Mouse (Mus musculus): ENCODE measurements at regions not wholly inside any gene's neighbourhood (a gene's known extent, or its start where the extent isn't known, plus 50 kb on each side); places are given as distances from the start of the nearest gene placed in this dataset.

DNA sequence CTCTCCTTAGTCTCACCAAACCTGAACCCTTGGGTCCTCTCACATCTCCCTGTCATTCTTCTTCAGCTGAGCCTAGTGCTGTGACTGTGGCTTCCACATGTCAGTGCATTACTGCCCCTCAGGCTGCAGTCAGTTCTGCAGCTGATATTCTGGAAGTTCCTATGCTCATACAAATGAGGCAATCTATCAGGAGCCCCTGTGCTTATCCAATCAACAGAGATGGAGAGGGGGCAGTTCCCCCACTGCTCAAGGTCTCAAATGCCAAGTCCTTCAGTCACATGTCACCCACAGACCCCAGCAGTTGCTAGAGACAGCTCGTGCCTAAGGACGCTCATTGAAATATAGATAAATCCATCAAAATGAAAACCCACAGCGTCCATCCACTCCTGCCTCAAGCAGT is 254.5 kb downstream of the Qk start:
- no peak for DNase-seq (ENCODE audit: low spot score, missing footprints)

DNA sequence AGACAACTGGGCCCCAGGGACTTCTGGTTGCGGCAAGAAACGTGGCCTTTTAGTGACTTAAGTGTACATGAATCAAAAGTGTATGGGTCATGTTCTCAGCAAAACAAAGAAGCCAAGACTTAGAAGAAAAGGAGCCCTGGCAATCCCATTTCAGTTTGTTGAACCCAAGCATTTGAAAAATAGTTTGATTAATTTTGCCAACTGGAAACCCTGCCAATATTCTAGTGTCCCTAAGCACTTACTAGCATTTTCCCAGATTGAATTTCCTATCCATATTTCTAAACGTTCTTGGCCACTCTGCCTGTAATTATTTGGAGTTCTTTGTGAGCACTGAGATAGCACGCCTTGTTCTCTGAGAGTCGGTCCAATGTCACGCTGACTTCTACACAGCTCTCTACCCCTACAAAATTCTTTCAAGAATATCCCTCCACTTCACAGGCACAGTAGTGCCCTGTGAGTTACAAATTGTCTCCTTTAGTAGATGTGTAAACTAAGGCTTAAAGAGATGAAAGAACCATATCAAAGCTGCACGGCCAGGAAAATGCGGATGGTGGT is 257.0 kb downstream of the Qk start:
- H3K9me3 ChIP-seq (ENCODE audit: control insufficient read depth, low read length) = no peaks in the 10 kb centered on the region
- ATAC-seq (ENCODE audit: low FRiP score) = no peak
- H3K4me1 ChIP-seq (ENCODE audit: control insufficient read depth, insufficient read depth, low read length) = no peaks in the 10 kb centered on the region
- 87% methylated on average over 8 of the region's 8 CpGs for WGBS
- no peaks in the 10 kb centered on the region for H3K36me3 ChIP-seq (ENCODE audit: control insufficient read depth, insufficient read depth, low read length)
- H3K27ac ChIP-seq (ENCODE audit: low read depth, low read length) = no peak overlapping the region
- no peaks in the 10 kb centered on the region for H3K27me3 ChIP-seq (ENCODE audit: control insufficient read depth, insufficient read depth, low read length)
- no peak overlapping the region for H3K9ac ChIP-seq (ENCODE audit: low read length)
- no peak overlapping the region for H3K4me3 ChIP-seq (ENCODE audit: low read depth, low read length)
- DNase-seq (ENCODE audit: low spot score, missing footprints) = no peak
- H3K4me2 ChIP-seq = no peak overlapping the region

More for the DNA sequence above, 254.5 kb downstream of the Qk start:
- ATAC-seq (ENCODE audit: low FRiP score) = no peak
- no peaks in the 10 kb centered on the region for H3K9me3 ChIP-seq (ENCODE audit: control insufficient read depth, low read length)
- no peaks in the 10 kb centered on the region for H3K4me1 ChIP-seq (ENCODE audit: control insufficient read depth, insufficient read depth, low read length)
- no peak overlapping the region for H3K4me2 ChIP-seq
- no peak overlapping the region for H3K9ac ChIP-seq (ENCODE audit: low read length)
- H3K4me3 ChIP-seq (ENCODE audit: low read depth, low read length) = no peak overlapping the region
- H3K27ac ChIP-seq (ENCODE audit: low read depth, low read length) = no peak overlapping the region
- WGBS = 82% methylated on average over 3 of the region's 3 CpGs
- no peaks in the 10 kb centered on the region for H3K27me3 ChIP-seq (ENCODE audit: control insufficient read depth, insufficient read depth, low read length)
- H3K36me3 ChIP-seq (ENCODE audit: control insufficient read depth, insufficient read depth, low read length) = no peaks in the 10 kb centered on the region

- Histone ChIP-seq H3K4me3 (ENCODE audit: low read depth, low read length) (no peak overlapping the region), H3K4me2 (no peak overlapping the region), H3K27me3 (ENCODE audit: control insufficient read depth, insufficient read depth, low read length) (no peaks in the 10 kb centered on the region), H3K36me3 (ENCODE audit: control insufficient read depth, insufficient read depth, low read length) (no peaks in the 10 kb centered on the region), H3K9me3 (ENCODE audit: control insufficient read depth, low read length) (no peaks in the 10 kb centered on the region), H3K9ac (ENCODE audit: low read length) (no peak overlapping the region), H3K4me1 (ENCODE audit: control insufficient read depth, insufficient read depth, low read length) (no peaks in the 10 kb centered on the region), H3K27ac (ENCODE audit: low read depth, low read length) (no peak overlapping the region)
- 71% methylated on average over 1 of the region's 1 CpGs for WGBS
- no peak for DNase-seq (ENCODE audit: low spot score, missing footprints)
- no peak for ATAC-seq (ENCODE audit: low FRiP score)
Observed at GRCm38 (mm10) chr17:10057736-10058135, 261.9 kb downstream of the Qk start.

DNA sequence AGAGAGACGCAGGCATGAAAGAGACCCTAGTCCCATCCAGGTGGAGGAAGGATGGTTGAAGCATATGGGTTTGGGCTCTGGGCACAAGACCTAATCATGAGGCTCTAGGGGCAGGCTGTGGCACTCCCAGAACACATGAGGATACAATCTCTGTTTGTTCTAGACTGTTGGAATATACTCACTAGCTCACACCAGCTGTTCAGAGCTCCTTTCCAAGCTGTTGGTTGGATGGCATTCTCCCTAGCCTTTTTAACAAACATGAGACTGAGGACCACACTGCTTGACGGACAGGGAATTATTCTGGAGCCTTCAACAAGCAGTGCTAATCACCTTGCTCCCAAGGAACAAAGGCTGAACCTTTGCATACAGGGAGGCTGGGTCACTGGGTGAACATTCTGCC is 263.6 kb downstream of the Qk start:
- Histone ChIP-seq H3K9me3 (ENCODE audit: control insufficient read depth, low read length) (no peaks in the 10 kb centered on the region), H3K36me3 (ENCODE audit: control insufficient read depth, insufficient read depth, low read length) (no peaks in the 10 kb centered on the region), H3K4me1 (ENCODE audit: control insufficient read depth, insufficient read depth, low read length) (no peaks in the 10 kb centered on the region), H3K27ac (ENCODE audit: low read depth, low read length) (no peak overlapping the region), H3K4me2 (no peak overlapping the region), H3K27me3 (ENCODE audit: control insufficient read depth, insufficient read depth, low read length) (no peaks in the 10 kb centered on the region), H3K9ac (ENCODE audit: low read length) (no peak overlapping the region), H3K4me3 (ENCODE audit: low read depth, low read length) (no peak overlapping the region)
- WGBS = 68% methylated on average over 2 of the region's 2 CpGs
- DNase-seq (ENCODE audit: low spot score, missing footprints) = no peak
- no peak for ATAC-seq (ENCODE audit: low FRiP score)

DNA sequence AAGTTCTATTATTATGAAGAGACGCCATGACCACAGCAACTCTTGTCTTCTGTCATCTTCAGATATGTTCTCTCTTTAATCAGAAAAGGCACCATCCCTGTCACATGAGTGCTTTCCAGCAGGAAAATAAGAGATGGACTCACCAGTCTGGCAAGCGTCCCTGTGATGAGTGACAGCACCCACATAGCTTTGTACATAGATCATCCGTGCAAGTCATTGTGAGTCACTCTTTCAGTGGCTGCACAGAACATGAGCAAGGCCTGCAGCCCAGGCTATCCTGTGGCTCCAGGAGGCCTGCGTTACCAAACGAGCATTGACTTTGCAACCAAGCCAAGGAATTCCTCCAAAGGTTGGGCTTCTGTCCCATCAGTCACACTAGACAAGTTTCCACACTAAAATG is 265.3 kb downstream of the Qk start:
- 91% methylated on average over 5 of the region's 5 CpGs for WGBS
- ATAC-seq (ENCODE audit: low FRiP score) (no peak), DNase-seq (ENCODE audit: low spot score, missing footprints) (no peak)
- Histone ChIP-seq H3K36me3 (ENCODE audit: control insufficient read depth, insufficient read depth, low read length) (no peaks in the 10 kb centered on the region), H3K27me3 (ENCODE audit: control insufficient read depth, insufficient read depth, low read length) (no peaks in the 10 kb centered on the region), H3K9me3 (ENCODE audit: control insufficient read depth, low read length) (no peaks in the 10 kb centered on the region), H3K27ac (ENCODE audit: low read depth, low read length) (no peak overlapping the region), H3K4me2 (no peak overlapping the region), H3K9ac (ENCODE audit: low read length) (no peak overlapping the region), H3K4me1 (ENCODE audit: control insufficient read depth, insufficient read depth, low read length) (no peaks in the 10 kb centered on the region), H3K4me3 (ENCODE audit: low read depth, low read length) (no peak overlapping the region)

DNA sequence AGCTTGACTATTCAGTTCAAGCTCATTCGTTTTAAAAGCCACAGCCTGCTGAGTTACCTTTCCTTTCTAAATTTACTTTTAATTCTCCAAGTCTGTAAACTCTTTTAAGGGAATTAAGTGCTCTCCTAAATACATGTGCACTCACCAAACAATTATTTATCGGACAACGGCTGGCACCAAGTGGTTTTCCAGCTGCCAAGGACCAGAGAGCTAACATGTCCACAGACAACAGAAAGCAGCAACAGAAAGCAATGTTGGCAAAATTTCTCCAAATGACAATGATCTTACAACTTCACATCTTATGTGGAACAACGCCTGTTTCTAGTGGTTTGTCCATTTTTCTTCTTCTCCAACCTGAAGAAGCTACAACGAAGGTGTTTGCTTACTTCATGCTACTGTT is 275.3 kb downstream of the Qk start:
- H3K4me1 ChIP-seq (ENCODE audit: control insufficient read depth, insufficient read depth, low read length) = no peaks in the 10 kb centered on the region
- ATAC-seq (ENCODE audit: low FRiP score) = no peak
- H3K9me3 ChIP-seq (ENCODE audit: control insufficient read depth, low read length) = no peaks in the 10 kb centered on the region
- H3K27ac ChIP-seq (ENCODE audit: low read depth, low read length) = no peak overlapping the region
- no peaks in the 10 kb centered on the region for H3K27me3 ChIP-seq (ENCODE audit: control insufficient read depth, insufficient read depth, low read length)
- H3K36me3 ChIP-seq (ENCODE audit: control insufficient read depth, insufficient read depth, low read length) = no peaks in the 10 kb centered on the region
- no peak overlapping the region for H3K9ac ChIP-seq (ENCODE audit: low read length)
- WGBS = 85% methylated on average over 5 of the region's 5 CpGs
- H3K4me2 ChIP-seq = no peak overlapping the region
- no peak for DNase-seq (ENCODE audit: low spot score, missing footprints)
- H3K4me3 ChIP-seq (ENCODE audit: low read depth, low read length) = no peak overlapping the region

DNA sequence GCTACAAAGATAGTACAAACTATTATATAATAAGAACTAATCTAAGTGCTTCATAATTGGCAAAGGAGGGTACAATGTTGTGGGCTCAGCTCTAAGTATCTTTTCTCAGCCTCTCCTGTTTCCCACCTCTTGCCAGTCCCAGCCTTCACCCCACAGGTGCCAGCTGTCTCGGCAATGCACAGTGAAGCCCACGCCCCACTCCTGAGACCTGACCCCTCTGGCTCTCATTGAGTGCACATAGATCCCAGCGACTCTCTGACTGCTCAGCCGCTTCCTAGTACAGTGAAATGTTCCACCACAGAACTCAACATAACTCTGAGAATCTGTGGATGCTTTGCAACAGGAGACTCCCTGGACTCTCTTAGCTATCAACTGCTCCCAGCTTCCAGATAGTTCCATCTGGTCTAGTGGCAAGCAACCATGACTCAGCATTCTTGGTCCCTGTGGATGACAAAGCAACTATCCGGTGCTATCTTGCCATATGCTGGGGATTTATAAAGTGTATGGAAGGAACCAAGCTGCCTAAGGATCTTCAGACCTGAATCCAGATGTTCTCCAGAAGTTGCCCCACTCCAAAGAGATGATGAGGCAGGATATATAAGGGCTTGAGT is 277.5 kb downstream of the Qk start:
- no peak overlapping the region for H3K9ac ChIP-seq (ENCODE audit: low read length)
- H3K36me3 ChIP-seq (ENCODE audit: control insufficient read depth, insufficient read depth, low read length) = no peaks in the 10 kb centered on the region
- no peaks in the 10 kb centered on the region for H3K27me3 ChIP-seq (ENCODE audit: control insufficient read depth, insufficient read depth, low read length)
- H3K4me1 ChIP-seq (ENCODE audit: control insufficient read depth, insufficient read depth, low read length) = peaks cover 5% of the 10 kb centered on the region
- WGBS = 89% methylated on average over 5 of the region's 5 CpGs
- DNase-seq (ENCODE audit: low spot score, missing footprints) = no peak
- H3K4me3 ChIP-seq (ENCODE audit: low read depth, low read length) = no peak overlapping the region
- H3K9me3 ChIP-seq (ENCODE audit: control insufficient read depth, low read length) = no peaks in the 10 kb centered on the region
- no peak for ATAC-seq (ENCODE audit: low FRiP score)
- no peak overlapping the region for H3K27ac ChIP-seq (ENCODE audit: low read depth, low read length)
- no peak overlapping the region for H3K4me2 ChIP-seq

- whole genome bisulfite sequencing = 83% methylated on average over 4 of the region's 4 CpGs
- H3K9ac ChIP-seq (ENCODE audit: low read length) = no peak overlapping the region
- ATAC-seq (ENCODE audit: low FRiP score) = no peak
- peaks cover 5% of the 10 kb centered on the region for H3K4me1 ChIP-seq (ENCODE audit: control insufficient read depth, insufficient read depth, low read length)
- H3K27me3 ChIP-seq (ENCODE audit: control insufficient read depth, insufficient read depth, low read length) = no peaks in the 10 kb centered on the region
- no peak overlapping the region for H3K4me2 ChIP-seq
- no peak for DNase-seq (ENCODE audit: low spot score, missing footprints)
- H3K9me3 ChIP-seq (ENCODE audit: control insufficient read depth, low read length) = no peaks in the 10 kb centered on the region
- H3K36me3 ChIP-seq (ENCODE audit: control insufficient read depth, insufficient read depth, low read length) = no peaks in the 10 kb centered on the region
- no peak overlapping the region for H3K27ac ChIP-seq (ENCODE audit: low read depth, low read length)
- H3K4me3 ChIP-seq (ENCODE audit: low read depth, low read length) = no peak overlapping the region
Observed at GRCm38 (mm10) chr17:10040951-10041359, 278.7 kb downstream of the Qk start.

DNA sequence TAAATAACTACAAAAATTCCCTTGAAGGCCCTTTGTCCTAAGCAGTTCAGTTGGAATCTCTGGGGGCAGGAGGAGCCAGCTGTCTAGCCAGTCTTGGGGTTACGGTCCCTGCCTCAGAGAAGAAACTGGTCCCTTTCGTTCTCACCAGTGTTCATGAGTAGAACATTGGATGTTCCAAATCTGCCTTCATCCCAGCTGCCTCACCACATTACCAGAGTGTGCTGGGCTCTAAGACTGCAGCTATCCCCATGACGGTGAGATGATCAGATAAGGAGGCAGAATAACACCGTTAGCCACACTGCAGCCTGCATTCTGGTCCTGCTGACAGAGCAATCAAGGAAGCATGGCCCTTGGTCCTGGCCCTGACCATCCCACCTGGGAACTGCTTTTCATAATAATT is 279.3 kb downstream of the Qk start:
- no peaks in the 10 kb centered on the region for H3K27me3 ChIP-seq (ENCODE audit: control insufficient read depth, insufficient read depth, low read length)
- peaks cover 5% of the 10 kb centered on the region for H3K4me1 ChIP-seq (ENCODE audit: control insufficient read depth, insufficient read depth, low read length)
- H3K27ac ChIP-seq (ENCODE audit: low read depth, low read length) = no peak overlapping the region
- H3K4me2 ChIP-seq = no peak overlapping the region
- no peak overlapping the region for H3K4me3 ChIP-seq (ENCODE audit: low read depth, low read length)
- no peaks in the 10 kb centered on the region for H3K9me3 ChIP-seq (ENCODE audit: control insufficient read depth, low read length)
- WGBS = 77% methylated on average over 4 of the region's 4 CpGs
- H3K36me3 ChIP-seq (ENCODE audit: control insufficient read depth, insufficient read depth, low read length) = no peaks in the 10 kb centered on the region
- ATAC-seq (ENCODE audit: low FRiP score) (no peak), DNase-seq (ENCODE audit: low spot score, missing footprints) (no peak)
- no peak overlapping the region for H3K9ac ChIP-seq (ENCODE audit: low read length)
